Mouse (Mus musculus) heart, adult 11 months (tissue): Measurements from ENCODE around the gene Rcbtb2.

Source experiments
- DNase-seq: peaks from one replicate; pipeline ENCODE4 v3.0.0; 2022

Rcbtb2 gene

GRCm38 (mm10) chr14:73161303-73161702 is 38.5 kb downstream of the Rcbtb2 start:
- DNase-seq = peak; percentile 80

- peak; percentile 55 for DNase-seq
These were observed 39.5 kb downstream of the Rcbtb2 start for GRCm38 (mm10) chr14:73162192-73162800.

- peak; percentile 56 for DNase-seq
These were observed 40.6 kb downstream of the Rcbtb2 start for GRCm38 (mm10) chr14:73163363-73163998.

- DNase-seq = peak; percentile 57
These were observed 42.3 kb downstream of the Rcbtb2 start for GRCm38 (mm10) chr14:73165136-73165535.

GRCm38 (mm10) chr14:73168605-73169004 is 45.8 kb downstream of the Rcbtb2 start:
- DNase-seq = peak; percentile 6

GRCm38 (mm10) chr14:73169926-73170844 is 47.3 kb downstream of the Rcbtb2 start:
- DNase-seq = peak; percentile 82

GRCm38 (mm10) chr14:73172196-73173011 is 49.6 kb downstream of the Rcbtb2 start:
- peak; percentile 97 for DNase-seq

- DNase-seq = peak; percentile 86
These were observed 50.8 kb downstream of the Rcbtb2 start for GRCm38 (mm10) chr14:73173662-73174061.

- peak; percentile 78 for DNase-seq
These were observed 51.5 kb downstream of the Rcbtb2 start for GRCm38 (mm10) chr14:73174091-73174995.

- peak; percentile 67 for DNase-seq
These were observed 52.2 kb downstream of the Rcbtb2 start for GRCm38 (mm10) chr14:73175031-73175430.

- peak; percentile 89 for DNase-seq
These were observed 53.0 kb downstream of the Rcbtb2 start for GRCm38 (mm10) chr14:73175814-73176213.

- DNase-seq = peak; percentile 91
These were observed 53.4 kb downstream of the Rcbtb2 start for GRCm38 (mm10) chr14:73176266-73176665.

GRCm38 (mm10) chr14:73177961-73178360 is 55.1 kb downstream of the Rcbtb2 start:
- DNase-seq = peak; percentile 73

GRCm38 (mm10) chr14:73179221-73179681 is 56.4 kb downstream of the Rcbtb2 start:
- peak; percentile 94 for DNase-seq

- DNase-seq = peak; percentile 62
These were observed 57.8 kb downstream of the Rcbtb2 start for GRCm38 (mm10) chr14:73180671-73181070.

- DNase-seq = peak; percentile 86
These were observed 58.3 kb downstream of the Rcbtb2 start for GRCm38 (mm10) chr14:73181144-73181543.

- peak; percentile 63 for DNase-seq
These were observed 64.0 kb downstream of the Rcbtb2 start for GRCm38 (mm10) chr14:73186875-73187274.

- peak; percentile 55 for DNase-seq
These were observed 76.2 kb downstream of the Rcbtb2 start for GRCm38 (mm10) chr14:73199058-73199457.

- DNase-seq = no peak
These were observed 78.6 kb downstream of the Rcbtb2 start for GRCm38 (mm10) chr14:73201447-73201846.

GRCm38 (mm10) chr14:73204016-73204415 is 81.2 kb downstream of the Rcbtb2 start:
- DNase-seq = peak; percentile 58

GRCm38 (mm10) chr14:73209262-73209661 is 86.4 kb downstream of the Rcbtb2 start:
- DNase-seq = peak; percentile 94
